Comparison of ENCODE assay signal across 8 mouse cellular contexts in the genomic region with DNA sequence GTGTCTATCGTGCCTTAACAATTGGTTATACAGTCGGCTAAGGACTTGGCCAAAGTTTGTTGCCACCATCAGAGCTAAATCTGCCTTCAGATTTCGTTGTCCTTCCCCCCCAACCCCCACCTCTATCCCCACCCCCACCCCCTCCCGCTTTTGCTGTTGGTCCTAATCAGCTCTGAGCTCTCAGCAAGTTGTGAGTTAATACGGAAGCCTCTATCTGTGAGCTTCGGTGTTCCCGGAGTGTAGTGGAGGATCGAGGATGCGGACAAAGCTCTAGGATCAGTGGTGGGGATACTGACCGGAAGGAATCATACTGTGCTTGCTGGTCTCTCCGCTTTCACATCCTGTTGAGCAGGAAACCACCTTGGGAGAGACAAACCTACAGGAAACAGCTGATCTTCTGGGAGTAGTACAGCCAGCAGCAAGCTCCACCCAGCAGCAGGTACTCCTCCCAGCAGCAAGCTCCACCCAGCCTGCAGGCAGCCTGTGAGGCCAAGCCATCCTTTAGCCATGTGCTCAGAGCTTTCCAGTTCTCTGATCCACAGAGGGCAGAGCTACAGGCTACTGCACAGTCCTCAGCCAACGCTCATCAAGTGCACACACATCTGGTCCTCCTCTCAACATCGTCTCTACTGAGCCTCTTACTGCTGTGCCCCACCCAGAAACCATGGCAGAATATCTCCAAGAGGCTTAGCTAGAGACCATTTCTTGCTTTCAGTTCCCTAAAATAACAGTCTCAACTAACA. TPM values are rescaled to one million over a fixed set of nuclear protein-coding genes. Genes with fewer than 3 reads are reported as not detected.
DNase-seq lines count a peak whose midpoint lies in the region; ATAC-seq lines count a peak whose summit lies in the region.

No protein-coding gene starts in this region.

- H3K4me2 ChIP-seq in intestine, embryonic 15.5 days (replicated peaks), result peak overlapping the region; percentile 30; the same call in 1 of the 2 replicates

- no peak overlapping the region for H3K27ac ChIP-seq in intestine, embryonic 15.5 days

- peak; percentile 100 for ATAC-seq in erythroid progenitor cell, adult 5-6 weeks (replicated peaks; ENCODE audit: low FRiP score, poor library complexity, severe bottlenecking)
- peak; percentile 87 for ATAC-seq in intestine, embryonic 15.5 days

- no peak overlapping the region; the same call in 1 of the 2 replicates for H3K4me3 ChIP-seq in intestine, embryonic 15.5 days (replicated peaks)

- H3K27me3 ChIP-seq in intestine, embryonic 15.5 days (replicated peaks), result no peaks in the 10 kb centered on the region

- no peak overlapping the region for H3K9ac ChIP-seq in intestine, embryonic 15.5 days

- DNase-seq in kidney, adult 9 months, result peak; percentile 10
- DNase-seq in kidney, adult 8-10 months, result no peak
- peak; percentile 68 for DNase-seq in lung, postnatal 25 days (ENCODE audit: low spot score)
- peak; percentile 38 to 51 for DNase-seq in thymus, postnatal 10 days (ENCODE audit: low spot score in 2 of 2)
- no peak for DNase-seq in left cerebral cortex, adult 18-20 months (ENCODE audit: low spot score in 2 of 2)
- DNase-seq in urinary bladder, postnatal 10 days (ENCODE audit: low spot score), result no peak

- 62% methylated on average over 13 of the region's 13 CpGs for WGBS in intestine, embryonic 15.5 days

- H3K9me3 ChIP-seq in intestine, embryonic 15.5 days, result no peaks in the 10 kb centered on the region

- no peaks in the 10 kb centered on the region for H3K4me1 ChIP-seq in intestine, embryonic 15.5 days (replicated peaks)

- H3K36me3 ChIP-seq in intestine, embryonic 15.5 days, result no peaks in the 10 kb centered on the region

RNA-seq across cellular contexts. Expression of a gene that starts 28.9 kb away (rescaled TPM):
- total RNA-seq in erythroid progenitor cell, adult 5-6 weeks (2015; ENCODE audit: low replicate concordance), result 8.3 and 12.2 TPM in 2 replicates
- total RNA-seq in erythroid progenitor cell, adult 5-6 weeks (2017; ENCODE audit: low replicate concordance), result 1.7 and 3.5 TPM in 2 replicates
- 69.3 and 72.5 TPM in 2 replicates for polyA plus RNA-seq in intestine, embryonic 15.5 days (2015; fragmentation: Nextera tagmentation; extraction: Ambion mirVana)
- 1 to 10 TPM; 2.0 to 3.5 TPM for total RNA-seq in left cerebral cortex, adult 18-20 months (2021)

RNA-seq across cellular contexts. Expression of a gene that starts 42.5 kb away (rescaled TPM):
- not detected in 2 replicates for total RNA-seq in erythroid progenitor cell, adult 5-6 weeks (2015; ENCODE audit: low replicate concordance)
- total RNA-seq in erythroid progenitor cell, adult 5-6 weeks (2017; ENCODE audit: low replicate concordance), result not detected in 2 replicates
- 53.2 and 65.9 TPM in 2 replicates for polyA plus RNA-seq in intestine, embryonic 15.5 days (2015; fragmentation: Nextera tagmentation; extraction: Ambion mirVana)
- total RNA-seq in left cerebral cortex, adult 18-20 months (2021), result not detected

Comparison
In these comparisons a context has a peak if more than half of its experiments do, and no peak if none do; other contexts are left out.
1. DNase-seq: peak in kidney, adult 9 months (single experiment), lung, postnatal 25 days (single experiment) and thymus, postnatal 10 days (2 of 2); none in kidney, adult 8-10 months (0 of 2), left cerebral cortex, adult 18-20 months (0 of 2) and urinary bladder, postnatal 10 days (single experiment).